Mouse (Mus musculus): ENCODE data around the gene Klf15.

Klf15 gene

DNA sequence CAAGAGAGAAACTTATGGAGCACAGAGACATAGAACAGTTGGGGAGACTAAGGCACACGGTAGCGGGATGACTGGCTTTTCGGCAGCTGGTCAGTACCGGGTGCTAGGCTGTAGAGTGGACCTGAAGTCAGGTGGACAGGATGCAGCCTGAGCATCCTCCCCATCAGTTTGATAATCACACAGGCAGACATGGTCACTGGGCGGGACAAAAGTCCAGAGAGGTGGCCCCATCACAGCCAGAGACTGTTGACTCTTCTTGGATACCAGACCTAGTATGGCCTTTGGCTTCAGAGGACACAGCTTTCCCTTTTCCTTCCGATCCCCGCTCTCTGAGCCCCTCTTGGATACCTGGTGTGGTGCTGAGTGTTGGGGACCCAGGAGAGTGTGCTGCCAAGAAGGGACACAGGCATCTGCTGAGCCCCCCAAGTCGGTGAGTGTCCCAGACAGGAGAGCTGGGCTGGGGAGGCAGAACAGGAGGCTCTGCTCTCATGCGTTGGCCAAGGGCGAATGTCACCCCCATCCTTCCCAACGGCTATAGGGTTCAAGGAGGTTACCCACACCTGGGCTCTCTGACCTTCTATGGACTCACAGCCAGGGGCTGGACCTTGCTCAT lies 2.8 kb downstream of the Klf15 start:
- WGBS, result 90% methylated on average over 11 of the region's 11 CpGs

DNA sequence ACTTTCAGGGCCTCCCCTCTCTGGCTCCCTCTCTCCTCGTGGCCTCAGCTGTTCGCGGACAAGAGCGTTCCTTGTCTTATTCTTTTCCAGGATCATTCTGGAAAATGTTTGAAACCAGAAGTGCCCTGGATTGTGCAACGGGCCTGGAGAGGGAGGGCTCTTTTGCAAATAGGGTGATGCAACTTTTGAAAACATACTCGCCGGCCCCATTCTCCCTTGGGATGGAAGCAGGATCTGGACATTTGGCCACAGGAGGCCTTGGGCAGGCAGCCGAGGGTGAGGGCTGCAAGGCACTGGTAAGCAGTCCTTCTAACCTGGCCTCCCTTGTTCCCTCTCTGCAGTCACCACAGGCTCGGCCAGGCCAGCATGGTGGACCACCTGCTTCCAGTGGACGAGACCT lies 3.7 kb downstream of the Klf15 start:
- WGBS, result 70% methylated on average over 10 of the region's 10 CpGs

DNA sequence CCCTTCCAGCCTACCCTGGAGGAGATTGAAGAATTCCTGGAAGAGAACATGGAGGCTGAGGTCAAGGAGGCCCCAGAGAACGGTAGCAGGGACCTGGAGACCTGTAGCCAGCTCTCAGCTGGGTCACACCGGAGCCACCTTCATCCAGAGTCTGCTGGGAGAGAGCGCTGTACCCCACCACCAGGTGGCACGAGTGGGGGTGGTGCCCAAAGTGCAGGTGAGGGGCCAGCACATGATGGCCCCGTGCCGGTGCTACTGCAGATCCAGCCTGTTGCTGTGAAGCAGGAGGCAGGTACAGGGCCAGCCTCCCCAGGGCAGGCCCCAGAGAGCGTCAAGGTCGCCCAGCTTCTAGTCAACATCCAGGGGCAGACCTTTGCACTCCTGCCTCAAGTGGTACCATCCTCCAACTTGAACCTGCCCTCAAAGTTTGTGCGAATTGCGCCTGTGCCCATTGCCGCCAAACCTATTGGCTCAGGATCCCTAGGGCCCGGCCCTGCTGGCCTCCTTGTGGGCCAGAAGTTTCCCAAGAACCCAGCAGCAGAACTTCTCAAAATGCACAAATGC lies 4.6 kb downstream of the Klf15 start:
- 93% methylated on average over 12 of the region's 12 CpGs for WGBS

GRCm38 (mm10) chr6:90468216-90468615 lies 5.8 kb downstream of the Klf15 start:
- WGBS, result 48% methylated on average over 1 of the region's 1 CpGs

GRCm38 (mm10) chr6:90469041-90469440 lies 6.7 kb downstream of the Klf15 start:
- 92% methylated on average over 6 of the region's 6 CpGs for WGBS

GRCm38 (mm10) chr6:90470255-90470654 lies 7.9 kb downstream of the Klf15 start:
- 88% methylated on average over 2 of the region's 2 CpGs for WGBS

DNA sequence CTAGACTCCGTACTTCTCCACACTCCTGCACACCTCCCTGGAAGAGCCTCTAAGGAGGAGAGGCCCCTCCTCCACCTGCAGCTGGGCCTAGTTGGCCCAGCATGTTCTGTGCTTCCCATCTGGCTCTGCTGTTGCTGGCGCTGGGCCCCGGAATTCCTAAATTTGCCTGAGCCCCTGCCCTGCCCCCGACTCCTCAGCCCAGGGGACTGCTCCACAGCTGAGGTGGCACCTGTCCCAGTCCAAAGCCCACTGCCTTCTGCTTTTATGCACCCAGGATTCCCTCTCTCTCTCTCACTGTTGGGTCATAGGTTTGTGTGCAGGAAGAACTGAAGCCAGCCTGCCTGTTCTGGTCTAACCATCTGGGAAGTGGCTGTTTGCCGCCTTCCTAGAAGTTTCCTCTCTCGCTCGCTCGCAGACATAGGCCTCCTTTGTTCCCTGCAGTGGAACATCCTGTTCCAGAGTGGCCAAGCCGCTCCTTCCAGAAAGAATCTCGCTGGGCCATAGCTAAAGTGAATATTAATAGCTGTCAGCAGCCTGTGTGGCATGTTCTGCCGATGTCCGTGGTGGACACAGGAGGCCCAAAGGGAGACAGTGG lies 8.7 kb downstream of the Klf15 start:
- WGBS, result 36% methylated on average over 12 of the region's 12 CpGs

- 85% methylated on average over 4 of the region's 4 CpGs for WGBS
Measured at GRCm38 (mm10) chr6:90472079-90472478, 9.7 kb downstream of the Klf15 start.

DNA sequence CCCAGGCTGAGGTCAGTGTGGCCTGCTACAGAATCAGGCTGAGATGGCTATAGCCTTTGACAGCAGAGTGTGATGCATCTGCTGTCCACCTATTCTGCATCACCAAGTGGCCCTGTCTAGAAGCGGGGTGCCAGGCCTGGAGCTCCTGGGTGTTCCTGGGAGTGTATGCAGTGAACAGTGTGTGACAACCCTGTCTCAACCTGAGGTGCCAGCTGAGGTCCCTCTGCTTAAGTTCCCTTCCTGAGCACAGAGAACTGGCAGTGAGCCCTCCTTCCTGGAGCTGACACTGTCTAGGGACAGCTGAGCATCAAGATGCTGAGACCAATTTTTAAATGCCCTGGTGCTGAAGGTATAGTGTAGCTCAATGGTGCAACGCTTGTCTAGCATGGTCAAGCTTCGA lies 10.3 kb downstream of the Klf15 start:
- WGBS, result 91% methylated on average over 3 of the region's 3 CpGs

DNA sequence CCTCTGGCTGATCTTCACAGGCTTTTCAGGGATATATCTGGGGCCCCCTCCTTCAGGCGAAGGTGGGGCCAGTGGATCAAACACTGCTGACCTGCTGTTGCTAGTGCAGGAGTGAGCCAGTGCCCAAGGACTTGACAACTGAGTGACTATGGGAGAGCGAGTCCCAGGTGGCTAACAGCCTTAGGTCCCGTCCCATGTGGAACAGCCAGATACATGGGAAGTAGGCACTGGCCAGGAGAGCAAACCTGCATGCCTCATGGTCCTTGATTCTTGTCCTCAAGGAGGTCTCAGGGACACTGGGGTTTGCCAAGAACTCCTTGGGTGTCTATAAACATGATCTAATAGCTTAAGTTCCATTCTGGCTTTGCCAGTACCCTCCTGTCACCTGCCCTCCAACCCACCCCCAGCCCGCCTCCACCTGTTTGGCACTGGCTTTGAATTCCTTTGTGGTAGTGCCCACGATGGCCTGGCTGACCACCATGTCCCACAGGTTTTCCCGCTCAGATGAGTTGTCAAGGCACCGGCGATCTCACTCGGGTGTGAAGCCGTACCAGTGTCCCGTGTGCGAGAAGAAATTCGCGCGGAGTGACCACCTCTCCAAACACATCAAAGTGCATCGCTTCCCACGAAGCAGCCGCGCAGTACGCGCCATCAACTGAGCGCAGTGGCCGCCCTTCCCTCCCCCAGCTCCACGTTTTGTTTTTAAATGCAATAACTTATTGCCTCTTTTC lies 11.4 kb downstream of the Klf15 start:
- WGBS, result 96% methylated on average over 24 of the region's 24 CpGs

DNA sequence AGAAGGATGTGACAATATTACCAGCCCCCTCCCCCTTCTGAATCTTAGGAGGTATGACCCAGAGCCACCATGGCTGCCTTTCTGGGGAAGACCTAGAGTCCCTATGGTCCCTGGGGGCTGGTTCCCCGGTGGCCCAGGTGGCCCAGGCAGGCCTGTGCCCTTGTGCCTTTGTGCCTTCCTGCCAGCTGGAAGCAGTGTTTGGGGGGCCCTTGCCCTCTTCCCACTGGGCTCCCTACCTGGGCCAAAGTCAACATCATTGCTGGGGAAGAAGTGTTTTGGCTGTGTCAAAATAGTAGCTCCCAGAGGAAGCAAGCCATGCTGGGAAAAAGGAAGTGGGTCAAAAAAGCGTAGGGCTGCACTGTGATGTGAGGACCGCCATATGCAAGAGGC lies 12.0 kb downstream of the Klf15 start:
- 82% methylated on average over 3 of the region's 3 CpGs for WGBS

DNA sequence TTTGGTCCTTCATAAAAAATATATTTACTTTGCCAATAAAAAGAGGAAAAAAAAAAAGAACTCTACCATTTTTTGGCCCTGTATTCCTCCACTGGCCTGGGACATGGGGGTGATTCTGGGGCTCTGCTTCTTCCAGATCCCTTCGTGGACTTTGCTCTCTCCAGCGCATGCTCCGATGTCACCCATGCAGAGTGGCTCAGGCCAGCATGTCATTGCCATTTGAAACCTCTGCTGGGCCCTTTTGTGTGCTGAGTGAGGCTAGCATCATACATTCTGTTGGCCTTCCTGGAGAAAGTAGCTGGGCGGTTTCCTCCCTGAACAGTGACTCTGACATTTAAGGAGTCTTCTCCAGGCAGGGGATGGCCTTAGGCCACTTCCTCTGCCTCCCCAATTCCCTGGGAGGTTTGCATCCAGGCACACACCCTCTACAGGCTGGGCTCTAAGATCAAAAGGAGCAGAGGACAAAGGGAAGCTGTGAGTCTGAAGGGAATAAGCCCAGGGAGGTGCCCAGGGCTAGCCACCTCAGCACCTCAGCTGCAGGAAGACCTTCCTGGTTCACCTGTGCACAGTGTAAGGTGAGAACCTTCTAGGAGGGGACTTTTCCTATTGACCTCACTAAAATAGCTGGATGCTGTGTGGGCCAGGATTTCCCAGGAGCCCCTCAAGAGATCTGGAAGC lies 12.9 kb downstream of the Klf15 start:
- 88% methylated on average over 4 of the region's 4 CpGs for WGBS

GRCm38 (mm10) chr6:90475854-90476212 lies 13.5 kb downstream of the Klf15 start:
- 86% methylated on average over 3 of the region's 3 CpGs for WGBS

DNA sequence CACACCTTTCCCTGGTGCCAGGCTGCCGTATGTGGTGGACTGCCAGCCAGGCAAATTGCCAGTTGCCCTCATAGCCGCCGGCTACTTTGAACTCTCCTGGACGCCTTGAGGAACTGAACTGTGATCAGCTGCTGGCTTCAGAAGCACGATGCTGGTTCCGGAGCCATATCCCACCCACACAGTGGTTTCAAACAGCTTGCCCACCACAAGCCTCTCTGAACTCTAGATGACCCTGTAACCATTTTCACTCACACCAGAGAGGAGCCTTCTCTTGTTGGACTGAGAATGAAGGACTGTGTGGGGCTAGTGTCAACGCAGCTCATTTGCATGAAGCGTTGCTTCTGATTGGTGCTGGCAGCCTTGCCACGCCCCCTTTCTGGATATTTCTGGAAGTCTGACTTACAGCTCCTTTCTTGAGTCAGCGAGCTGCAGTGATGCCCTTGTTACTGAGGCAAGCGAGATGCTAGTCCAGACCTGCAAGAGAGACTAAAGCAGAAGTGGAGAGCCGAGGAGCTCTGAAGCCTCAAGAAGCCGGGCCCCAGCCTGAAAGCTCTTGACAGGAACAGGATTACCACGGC lies 14.7 kb downstream of the Klf15 start:
- WGBS, result 38% methylated on average over 14 of the region's 14 CpGs

DNA sequence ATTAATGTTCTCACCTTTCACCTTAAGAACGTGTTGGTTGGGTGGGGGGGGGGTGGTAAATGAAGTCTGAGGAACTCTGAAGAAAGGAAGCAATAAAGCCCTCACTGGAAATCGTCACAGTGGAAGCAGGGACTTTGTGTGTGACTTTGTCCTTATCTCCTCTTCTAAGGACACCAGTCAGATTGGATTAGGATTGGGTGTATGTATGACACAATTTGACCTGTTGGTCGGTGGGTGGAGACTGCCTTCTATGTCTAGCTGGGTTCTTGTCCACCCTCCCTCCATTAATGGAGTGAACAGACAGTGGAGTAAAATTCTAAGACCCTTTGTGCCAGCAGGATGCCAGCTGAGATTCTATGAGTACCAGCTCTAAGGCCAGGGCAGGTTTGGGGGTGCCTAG lies 21.9 kb downstream of the Klf15 start:
- 82% methylated on average over 3 of the region's 3 CpGs for WGBS

DNA sequence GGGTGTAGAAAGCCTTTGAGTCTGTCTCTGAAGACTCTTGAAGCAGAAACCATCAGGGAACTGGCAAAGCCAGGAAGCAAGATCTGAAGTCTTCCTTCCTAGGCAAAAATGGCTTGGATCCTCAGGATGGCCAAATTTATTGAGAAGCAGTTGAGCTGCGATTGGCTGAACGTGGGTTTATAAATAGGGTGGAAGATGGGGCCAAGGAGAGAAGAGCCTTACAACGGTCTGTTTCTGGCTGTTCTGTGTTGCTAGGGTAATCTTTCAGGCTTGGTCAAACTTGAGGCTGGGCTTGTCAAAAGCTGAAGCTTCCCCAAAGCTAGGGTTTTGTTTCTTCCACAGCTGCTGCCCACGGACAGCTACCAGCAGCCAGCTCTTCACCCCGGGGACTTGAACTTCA lies 22.5 kb downstream of the Klf15 start:
- WGBS, result 29% methylated on average over 5 of the region's 5 CpGs

- WGBS, result 54% methylated on average over 12 of the region's 12 CpGs
Measured at GRCm38 (mm10) chr6:90486176-90486921, 24.0 kb downstream of the Klf15 start, which contains the start of gene Aldh1l1. Aldh1l1 (plus strand) TSS chr6:90486427.

- 79% methylated on average over 1 of the region's 1 CpGs for WGBS
Measured at GRCm38 (mm10) chr6:90487531-90487930, 25.2 kb downstream of the Klf15 start.

DNA sequence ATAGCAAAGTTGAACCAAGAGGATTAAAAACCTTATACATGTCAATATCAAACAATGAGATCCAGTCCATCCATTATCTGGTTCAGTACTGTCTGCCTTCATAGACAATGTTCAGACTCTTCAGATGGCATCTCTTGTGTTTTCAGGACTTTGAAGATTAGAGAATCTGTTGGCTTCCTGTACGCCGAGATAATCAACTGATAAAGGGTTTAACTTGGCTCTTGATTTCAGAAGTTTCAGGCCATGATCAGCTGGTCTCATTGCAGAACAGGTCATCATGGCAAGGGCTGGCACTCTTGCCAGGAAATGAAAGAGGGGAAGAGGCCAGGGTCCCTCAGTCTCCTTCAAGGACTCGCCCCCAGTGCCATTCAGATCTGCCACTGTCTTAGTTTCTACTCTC lies 27.2 kb downstream of the Klf15 start:
- WGBS, result 86% methylated on average over 3 of the region's 3 CpGs

GRCm38 (mm10) chr6:90490976-90491375 lies 28.6 kb downstream of the Klf15 start:
- 21% methylated on average over 2 of the region's 2 CpGs for WGBS

Measured in cerebral cortex, adult 2 months (tissue).